Mouse (Mus musculus): Measurements from ENCODE around the gene Prrc2a. TPM values are rescaled to one million over a fixed set of nuclear protein-coding genes. Genes with fewer than 3 reads are reported as not detected.

Prrc2a gene
- polyA plus RNA-seq, 1 experiment from 2014 or later: 244 TPM

- Histone ChIP-seq H3K36me3 (peaks cover 96% of the 10 kb centered on the region), H3K27me3 (no peaks in the 10 kb centered on the region), H3K4me3 (no peak overlapping the region), H3K27ac (no peak overlapping the region), H3K4me2 (no peak overlapping the region), H3K9me3 (no peaks in the 10 kb centered on the region), H3K9ac (no peak overlapping the region), H3K4me1 (no peaks in the 10 kb centered on the region)
- 86% methylated on average over 5 of the region's 5 CpGs for WGBS
- ATAC-seq (ENCODE audit: insufficient number of reproducible peaks, insufficient read depth, low FRiP score, low TSS enrichment, low read depth): no peak
Observed at GRCm38 (mm10) chr17:35146139-35146538, 18.6 kb downstream of the Prrc2a start.

GRCm38 (mm10) chr17:35141971-35142370 is 22.7 kb downstream of the Prrc2a start:
- no peak overlapping the region for H3K4me3 ChIP-seq
- H3K9me3 ChIP-seq: no peaks in the 10 kb centered on the region
- no peaks in the 10 kb centered on the region for H3K27me3 ChIP-seq
- WGBS: 86% methylated on average over 6 of the region's 6 CpGs
- H3K27ac ChIP-seq: no peak overlapping the region
- H3K9ac ChIP-seq: no peak overlapping the region
- H3K4me2 ChIP-seq: no peak overlapping the region
- H3K36me3 ChIP-seq: peaks cover 89% of the 10 kb centered on the region
- H3K4me1 ChIP-seq: peaks cover 6% of the 10 kb centered on the region
- no peak for ATAC-seq (ENCODE audit: insufficient number of reproducible peaks, insufficient read depth, low FRiP score, low TSS enrichment, low read depth)

GRCm38 (mm10) chr17:35140490-35140996 is 24.2 kb downstream of the Prrc2a start:
- Histone ChIP-seq H3K27me3 (no peaks in the 10 kb centered on the region), H3K4me1 (peaks cover 15% of the 10 kb centered on the region), H3K9ac (no peak overlapping the region), H3K36me3 (peaks cover 75% of the 10 kb centered on the region), H3K27ac (no peak overlapping the region), H3K4me2 (no peak overlapping the region), H3K4me3 (no peak overlapping the region), H3K9me3 (no peaks in the 10 kb centered on the region)
- ATAC-seq (ENCODE audit: insufficient number of reproducible peaks, insufficient read depth, low FRiP score, low TSS enrichment, low read depth): no peak
- WGBS: 75% methylated on average over 16 of the region's 16 CpGs

- no peak overlapping the region for H3K4me3 ChIP-seq
- no peak for ATAC-seq (ENCODE audit: insufficient number of reproducible peaks, insufficient read depth, low FRiP score, low TSS enrichment, low read depth)
- H3K36me3 ChIP-seq: peaks cover 62% of the 10 kb centered on the region
- no peak overlapping the region for H3K27ac ChIP-seq
- 92% methylated on average over 3 of the region's 3 CpGs for WGBS
- H3K9ac ChIP-seq: no peak overlapping the region
- H3K4me2 ChIP-seq: no peak overlapping the region
- no peaks in the 10 kb centered on the region for H3K9me3 ChIP-seq
- no peaks in the 10 kb centered on the region for H3K27me3 ChIP-seq
- peaks cover 15% of the 10 kb centered on the region for H3K4me1 ChIP-seq
Observed at GRCm38 (mm10) chr17:35139269-35139668, 25.4 kb downstream of the Prrc2a start.

GRCm38 (mm10) chr17:35135591-35136320 is 28.9 kb downstream of the Prrc2a start:
- Histone ChIP-seq H3K4me2 (peak overlapping the region; percentile 73), H3K27ac (peak overlapping the region; percentile 95), H3K4me1 (peaks cover 15% of the 10 kb centered on the region), H3K9me3 (no peaks in the 10 kb centered on the region), H3K27me3 (no peaks in the 10 kb centered on the region), H3K36me3 (peaks cover 31% of the 10 kb centered on the region), H3K4me3 (peak overlapping the region; percentile 73), H3K9ac (peak overlapping the region; percentile 84)
- under 1% methylated on average over 43 of the region's 43 CpGs for WGBS
- ATAC-seq (ENCODE audit: insufficient number of reproducible peaks, insufficient read depth, low FRiP score, low TSS enrichment, low read depth): peak; percentile 56

GRCm38 (mm10) chr17:35134801-35135590 is 29.7 kb downstream of the Prrc2a start, which contains the start of gene Bag6:
Gene Bag6 (plus strand): TSS chr17:35135178.
- H3K4me2 ChIP-seq: peak within 1 kb of the TSS; percentile 73
- H3K9me3 ChIP-seq: no peaks in the 10 kb centered on the region
- H3K4me3 ChIP-seq: peak within 1 kb of the TSS; percentile 73
- H3K4me1 ChIP-seq: peaks cover 15% of the 10 kb centered on the region
- WGBS: under 1% methylated on average over 66 of the region's 66 CpGs
- H3K36me3 ChIP-seq: peaks cover 28% of the 10 kb centered on the region
- ATAC-seq (ENCODE audit: insufficient number of reproducible peaks, insufficient read depth, low FRiP score, low TSS enrichment, low read depth): peak; percentile 91
- no peaks in the 10 kb centered on the region for H3K27me3 ChIP-seq
- H3K27ac ChIP-seq: peak within 1 kb of the TSS; percentile 95
- peak within 1 kb of the TSS; percentile 84 for H3K9ac ChIP-seq

- Histone ChIP-seq H3K4me2 (no peak overlapping the region), H3K27me3 (no peaks in the 10 kb centered on the region), H3K9me3 (no peaks in the 10 kb centered on the region), H3K36me3 (peaks cover 26% of the 10 kb centered on the region), H3K27ac (no peak overlapping the region), H3K4me3 (no peak overlapping the region), H3K4me1 (peaks cover 15% of the 10 kb centered on the region), H3K9ac (no peak overlapping the region)
- no peak for ATAC-seq (ENCODE audit: insufficient number of reproducible peaks, insufficient read depth, low FRiP score, low TSS enrichment, low read depth)
- WGBS: 92% methylated on average over 7 of the region's 7 CpGs
Observed at GRCm38 (mm10) chr17:35133517-35133916, 31.2 kb downstream of the Prrc2a start.

GRCm38 (mm10) chr17:35132174-35132560 is 32.5 kb downstream of the Prrc2a start:
- H3K4me3 ChIP-seq: no peak overlapping the region
- H3K27me3 ChIP-seq: no peaks in the 10 kb centered on the region
- H3K36me3 ChIP-seq: peaks cover 29% of the 10 kb centered on the region
- H3K9ac ChIP-seq: no peak overlapping the region
- H3K9me3 ChIP-seq: no peaks in the 10 kb centered on the region
- H3K4me2 ChIP-seq: no peak overlapping the region
- peaks cover 18% of the 10 kb centered on the region for H3K4me1 ChIP-seq
- ATAC-seq (ENCODE audit: insufficient number of reproducible peaks, insufficient read depth, low FRiP score, low TSS enrichment, low read depth): no peak
- H3K27ac ChIP-seq: no peak overlapping the region
- 80% methylated on average over 3 of the region's 3 CpGs for WGBS

GRCm38 (mm10) chr17:35131500-35132173 is 33.1 kb downstream of the Prrc2a start, which contains the start of gene Apom:
Gene Apom (minus strand): TSS chr17:35132050.
- no peaks in the 10 kb centered on the region for H3K9me3 ChIP-seq
- no peak within 1 kb of the TSS for H3K27ac ChIP-seq
- peaks cover 29% of the 10 kb centered on the region for H3K36me3 ChIP-seq
- H3K4me3 ChIP-seq: no peak within 1 kb of the TSS
- no peak within 1 kb of the TSS for H3K9ac ChIP-seq
- no peak for ATAC-seq (ENCODE audit: insufficient number of reproducible peaks, insufficient read depth, low FRiP score, low TSS enrichment, low read depth)
- H3K27me3 ChIP-seq: no peaks in the 10 kb centered on the region
- peaks cover 18% of the 10 kb centered on the region for H3K4me1 ChIP-seq
- H3K4me2 ChIP-seq: no peak within 1 kb of the TSS
- 75% methylated on average over 15 of the region's 15 CpGs for WGBS

- no peak overlapping the region for H3K4me2 ChIP-seq
- H3K4me3 ChIP-seq: no peak overlapping the region
- H3K4me1 ChIP-seq: peaks cover 14% of the 10 kb centered on the region
- no peaks in the 10 kb centered on the region for H3K27me3 ChIP-seq
- no peak for ATAC-seq (ENCODE audit: insufficient number of reproducible peaks, insufficient read depth, low FRiP score, low TSS enrichment, low read depth)
- WGBS: 90% methylated on average over 8 of the region's 8 CpGs
- H3K36me3 ChIP-seq: peaks cover 29% of the 10 kb centered on the region
- no peak overlapping the region for H3K9ac ChIP-seq
- H3K9me3 ChIP-seq: no peaks in the 10 kb centered on the region
- H3K27ac ChIP-seq: no peak overlapping the region
Observed at GRCm38 (mm10) chr17:35131038-35131437, 33.7 kb downstream of the Prrc2a start.

- no peak overlapping the region for H3K9ac ChIP-seq
- WGBS: 77% methylated on average over 11 of the region's 11 CpGs
- H3K4me2 ChIP-seq: no peak overlapping the region
- no peak overlapping the region for H3K4me3 ChIP-seq
- no peaks in the 10 kb centered on the region for H3K27me3 ChIP-seq
- no peaks in the 10 kb centered on the region for H3K9me3 ChIP-seq
- peaks cover 38% of the 10 kb centered on the region for H3K36me3 ChIP-seq
- no peak for ATAC-seq (ENCODE audit: insufficient number of reproducible peaks, insufficient read depth, low FRiP score, low TSS enrichment, low read depth)
- H3K4me1 ChIP-seq: peaks cover 23% of the 10 kb centered on the region
- no peak overlapping the region for H3K27ac ChIP-seq
Observed at GRCm38 (mm10) chr17:35128996-35129395, 35.7 kb downstream of the Prrc2a start.
